Mouse (Mus musculus) macrophage (primary cell): ENCODE results near the gene Aph1b. TPM values are rescaled to one million over a fixed set of nuclear protein-coding genes. Genes with fewer than 3 reads are reported as not detected.

Experiments used
- H3K27ac ChIP-seq: fragments of 350-480 bp; formaldehyde crosslinking; 2 replicates; pipeline ENCODE4 v1.9.0; 2021
- H3K36me3 ChIP-seq: fragments of 350-480 bp; formaldehyde crosslinking; 2 replicates; pipeline ENCODE4 v1.9.0; 2021; ENCODE audit errors: inconsistent target
- H3K4me3 ChIP-seq: fragments of 350-480 bp; formaldehyde crosslinking; 2 replicates; pipeline ENCODE4 v1.9.0; 2021; ENCODE audit errors: inconsistent target
- H3K79me2 ChIP-seq: fragments of 350-480 bp; formaldehyde crosslinking; 2 replicates; pipeline ENCODE4 v1.9.0; 2021; ENCODE audit errors: inconsistent target
- WGBS: methylation state at CpG from one replicate; pipeline ENCODE4 v1.1.7; 2026; ENCODE audit warnings: inconsistent platforms; ENCODE audit not compliant: missing documents; 5-methylcytosine and 5-hydroxymethylcytosine counted together
- polyA plus RNA-seq: library from polyadenylated mRNA; stranded (reverse); fragments of 250-400 nt; gene quantifications from 3 replicates; pipeline ENCODE4 v1.2.4, GENCODE M21; 2018; ENCODE audit warnings: inconsistent platforms

Gene Aph1b
- polyA plus RNA-seq, 1 experiment from 2014 or later = 4.3 TPM

DNA sequence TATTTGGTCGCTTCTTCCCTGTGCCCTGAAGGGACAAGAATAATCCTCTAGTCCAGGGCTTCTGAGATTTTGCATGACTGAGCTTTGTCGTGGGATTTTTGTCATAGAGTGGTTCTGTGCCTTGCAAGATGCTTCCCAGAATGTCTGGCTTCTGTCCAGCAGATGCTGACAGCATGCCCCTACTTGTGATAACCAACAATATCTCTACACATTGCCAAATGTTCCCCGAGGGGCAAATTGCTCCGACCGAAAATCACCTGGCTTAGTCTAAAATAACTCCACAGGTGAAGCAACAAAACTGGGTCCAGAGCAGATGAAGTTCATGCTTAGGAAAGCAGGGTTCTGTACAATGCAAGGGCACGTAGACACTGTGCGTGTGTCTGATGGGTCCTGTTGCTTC lies 64.0 kb downstream of the Aph1b start:
- Histone ChIP-seq H3K27ac (no peak overlapping the region), H3K4me3 (no peak overlapping the region), H3K36me3 (no peaks in the 10 kb centered on the region), H3K79me2 (no peaks in the 10 kb centered on the region)
- WGBS = 86% methylated on average over 7 of the region's 7 CpGs

GRCm38 (mm10) chr9:66730556-66730955 lies 64.7 kb downstream of the Aph1b start:
- WGBS = 72% methylated on average over 3 of the region's 3 CpGs
- H3K4me3 ChIP-seq = no peak overlapping the region
- H3K27ac ChIP-seq = no peak overlapping the region
- no peaks in the 10 kb centered on the region for H3K36me3 ChIP-seq
- H3K79me2 ChIP-seq = no peaks in the 10 kb centered on the region

DNA sequence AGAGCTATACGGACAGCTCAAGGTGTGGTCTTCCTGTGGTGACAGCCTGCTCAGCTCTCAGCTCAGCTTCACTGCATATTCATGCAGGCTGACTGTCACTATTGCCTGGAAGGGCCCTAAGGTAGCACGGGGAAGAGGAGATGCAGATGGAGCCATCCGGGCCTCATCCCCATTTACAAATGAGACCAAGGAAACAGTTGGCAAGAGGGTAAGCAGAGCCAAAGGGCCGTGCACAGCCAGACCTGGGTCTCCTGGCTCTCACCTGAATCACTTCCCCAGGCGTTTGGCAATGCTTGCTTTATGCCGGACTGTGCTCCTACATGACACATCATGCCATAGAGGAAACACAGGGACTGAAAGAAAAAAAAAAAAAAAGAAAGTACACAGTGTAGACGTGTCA lies 68.0 kb downstream of the Aph1b start:
- H3K79me2 ChIP-seq = no peaks in the 10 kb centered on the region
- WGBS = 76% methylated on average over 7 of the region's 7 CpGs
- no peak overlapping the region for H3K4me3 ChIP-seq
- H3K36me3 ChIP-seq = no peaks in the 10 kb centered on the region
- H3K27ac ChIP-seq = no peak overlapping the region

- no peak overlapping the region for H3K4me3 ChIP-seq
- no peaks in the 10 kb centered on the region for H3K79me2 ChIP-seq
- no peaks in the 10 kb centered on the region for H3K36me3 ChIP-seq
- 62% methylated on average over 3 of the region's 3 CpGs for WGBS
- H3K27ac ChIP-seq = no peak overlapping the region
These were observed 69.7 kb downstream of the Aph1b start for GRCm38 (mm10) chr9:66725591-66725990.

Other genes with a start within 250 kb of the Aph1b start
- gene Usp3, start 202.3 kb downstream of the Aph1b start, polyA plus RNA-seq = 14.6 to 26.5 TPM (median 21.3 TPM) in 3 replicates
- gene Car12, start 81.8 kb downstream of the Aph1b start, polyA plus RNA-seq = 0.09 to 0.11 TPM in 2 of 3 replicates, not detected in the other
- not detected in 3 replicates for gene Gm10647, start 1.5 kb upstream of the Aph1b start, polyA plus RNA-seq
- gene Aph1c, start 39.2 kb upstream of the Aph1b start, polyA plus RNA-seq = 28.2 to 132 TPM (median 63.8 TPM) in 3 replicates
- 189 to 289 TPM (median 212 TPM) in 3 replicates for gene Rab8b, start 124.2 kb upstream of the Aph1b start, polyA plus RNA-seq
- gene Rps27l, start 150.6 kb upstream of the Aph1b start, polyA plus RNA-seq = 167 to 496 TPM (median 309 TPM) in 3 replicates
- gene Lactb, start 180.0 kb upstream of the Aph1b start, polyA plus RNA-seq = 31.0 to 53.6 TPM (median 37.0 TPM) in 3 replicates